Mouse (Mus musculus) thymus, adult 18-20 months (tissue): ENCODE results near the gene Ear1.
"Not testable (repeated sequence)": the region's sequence is repeated elsewhere in the genome, so short reads cannot be mapped to it uniquely, and the experiment has no call there.

Experiments
- DNase-seq, 2 experiments: peaks; one replicate each; pipeline ENCODE4 v3.0.0; 2022; ENCODE audit warnings: mixed read lengths in 2 of 2

Ear1 gene

GRCm38 (mm10) chr14:43796069-43796904 lies 79.0 kb downstream of the Ear1 start:
- no peak for DNase-seq

- not testable (repeated sequence) for DNase-seq
Measured at GRCm38 (mm10) chr14:43793811-43794210, 81.5 kb downstream of the Ear1 start.

- DNase-seq: not testable (repeated sequence)
Measured at GRCm38 (mm10) chr14:43784645-43785044, 90.7 kb downstream of the Ear1 start, which contains the start of gene Gm8180. Gene Gm8180, minus strand, starts transcription at chr14:43784745.
